Mouse (Mus musculus) kidney, adult 2 months (tissue): ENCODE measurements at regions not wholly inside any gene's neighbourhood (a gene's known extent, or its start where the extent isn't known, plus 50 kb on each side); places are given as distances from the start of the nearest gene placed in this dataset.

Experiments
- CTCF ChIP-seq: fragments of 200-500 bp; conservative IDR thresholded peaks from 2 replicates; pipeline ENCODE4 v1.5.1; 2011; ENCODE audit warnings: low read depth, mild to moderate bottlenecking, control low read depth, low read length, moderate library complexity, mixed read lengths; ENCODE audit not compliant: insufficient read depth, insufficient read length
- POLR2A ChIP-seq: fragments of 200-500 bp; IDR thresholded peaks from one replicate; pipeline ENCODE4 v1.6.1; 2011; ENCODE audit warnings: low read depth, low read length, control low read depth

- no peak for TF ChIP-seq CTCF
- no peak for TF ChIP-seq POLR2A
These were observed 353.4 kb downstream of the Bckdhb start for GRCm38 (mm10) chr9:84278295-84278694.
